In genomic region chr7:111896255-111896654, GRCm38 (mm10) we compare ENCODE assay signal across 8 mouse cellular contexts.
DNase-seq lines count a peak whose midpoint lies in the region; ATAC-seq and TF ChIP-seq lines count a peak whose summit lies in the region.

No protein-coding gene starts in this region.

- no peaks in the 10 kb centered on the region for H3K9me3 ChIP-seq in liver, embryonic 11.5 days (ENCODE audit: control insufficient read depth, low read length)

- no peak overlapping the region for H3K4me2 ChIP-seq in liver, embryonic 11.5 days

- no peaks in the 10 kb centered on the region for H3K4me1 ChIP-seq in liver, embryonic 11.5 days (replicated peaks; ENCODE audit: control insufficient read depth, insufficient read depth, low read length)
- H3K4me1 ChIP-seq in cerebellum, adult 2 months (ENCODE audit: control insufficient read depth, insufficient read depth, low read length): 0 out of 2 replicates have a peak, but pooled peaks cover 3% of the 10 kb centered on the region

- ATAC-seq in liver, embryonic 11.5 days (replicated peaks; ENCODE audit: low FRiP score): no peak
- ATAC-seq in monocyte, adult 5-6 weeks (replicated peaks; ENCODE audit: insufficient number of reproducible peaks, low FRiP score, low TSS enrichment, poor library complexity, severe bottlenecking): no peak

- 79% methylated on average over 5 of the region's 5 CpGs for WGBS in liver, embryonic 11.5 days
- WGBS in cerebellum, adult 2 months: 7% methylated on average over 5 of the region's 5 CpGs

- peak; percentile 7 for DNase-seq in liver
- no peak for DNase-seq in liver, embryonic 11.5 days (ENCODE audit: low spot score)
- DNase-seq in cerebellum, adult 2 months: peak; percentile 73 to 86
- DNase-seq in gastrocnemius, postnatal 25 days: peak; percentile 32
- peak; percentile 49 for DNase-seq in left cerebral cortex, adult 11 months (ENCODE audit: low spot score)
- DNase-seq in ovary, postnatal 36 days (ENCODE audit: low spot score): peak; percentile 23
- DNase-seq in embryo, embryonic 10.5 days (ENCODE audit: low spot score): no peak

- TF ChIP-seq POLR2A in cerebellum, adult 2 months (IDR thresholded peaks at IDR 0.05; ENCODE audit: borderline replicate concordance, insufficient read depth, low read length): no peak

- no peaks in the 10 kb centered on the region for H3K27me3 ChIP-seq in liver, embryonic 11.5 days (replicated peaks; ENCODE audit: control insufficient read depth, insufficient read depth, low read length)
- no peaks in the 10 kb centered on the region for H3K27me3 ChIP-seq in cerebellum, adult 2 months (ENCODE audit: control insufficient read depth, insufficient read depth, low read length)

- no peak for TF ChIP-seq CTCF in cerebellum, adult 2 months (IDR thresholded peaks at IDR 0.05; ENCODE audit: borderline replicate concordance, insufficient read depth, low read depth, low read length)

- H3K36me3 ChIP-seq in liver, embryonic 11.5 days (ENCODE audit: control insufficient read depth, insufficient read depth, low read length): no peaks in the 10 kb centered on the region

- H3K27ac ChIP-seq in liver, embryonic 11.5 days (ENCODE audit: low read depth, low read length): no peak overlapping the region
- H3K27ac ChIP-seq in cerebellum, adult 2 months (ENCODE audit: insufficient read depth, low read length): 0 out of 2 replicates have a peak overlapping the region, but pooled peaks have one; percentile 47

- no peak overlapping the region for H3K9ac ChIP-seq in liver, embryonic 11.5 days (ENCODE audit: low read depth, low read length)

- no peak overlapping the region for H3K4me3 ChIP-seq in liver, embryonic 11.5 days (ENCODE audit: low read depth, low read length)
- no peak overlapping the region for H3K4me3 ChIP-seq in cerebellum, adult 2 months (replicated peaks; ENCODE audit: insufficient read depth, low read depth, low read length)

Comparison
In these comparisons a context has a peak if more than half of its experiments do, and no peak if none do; other contexts are left out.
1. DNase-seq: peak in liver (single experiment), cerebellum, adult 2 months (2 of 2), gastrocnemius, postnatal 25 days (single experiment), left cerebral cortex, adult 11 months (single experiment) and ovary, postnatal 36 days (single experiment); none in liver, embryonic 11.5 days (single experiment) and embryo, embryonic 10.5 days (single experiment).